Mouse (Mus musculus): ENCODE data around the gene Fastk. TPM values are rescaled to one million over a fixed set of nuclear protein-coding genes. Genes with fewer than 3 reads are reported as not detected.
A peak's percentile ranks its signal among the peaks of the same experiment; 100 is the strongest.

Fastk gene
- polyA plus RNA-seq, 1 experiment from 2014 or later = 209 TPM

DNA sequence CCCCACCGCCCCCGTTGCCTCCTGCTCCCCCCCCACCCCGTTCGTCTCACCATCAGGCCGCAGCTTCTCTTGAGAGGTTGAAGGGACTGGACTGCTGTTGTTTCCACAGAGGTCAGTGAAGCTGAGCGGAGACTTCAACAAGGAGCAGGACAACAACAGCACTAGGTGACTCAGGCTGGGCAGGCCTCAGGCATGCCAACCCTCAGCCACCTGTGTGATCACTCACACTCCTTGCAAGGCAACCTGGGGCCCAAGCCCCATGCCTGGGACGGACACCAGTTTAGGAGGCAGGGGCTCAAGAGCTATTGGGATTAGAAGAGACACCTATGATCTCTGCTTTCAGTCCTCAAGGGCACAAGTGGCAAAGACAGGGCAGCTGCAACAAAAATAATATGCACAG is 53.2 kb downstream of the Fastk start, which contains the start of gene Atg9b:
Atg9b (minus strand) TSS at position 280 of the 400 bp plus-strand sequence.
- H3K4me1 ChIP-seq (ENCODE audit: control insufficient read depth, insufficient read depth, low read length) = peaks cover 33% of the 10 kb centered on the region
- WGBS = 85% methylated on average over 7 of the region's 7 CpGs
- H3K9ac ChIP-seq (ENCODE audit: low read length) = no peak within 1 kb of the TSS
- no peak within 1 kb of the TSS for H3K4me2 ChIP-seq (ENCODE audit: low read depth, low read length)
- H3K4me3 ChIP-seq (ENCODE audit: low read length) = no peak within 1 kb of the TSS
- peaks cover 3% of the 10 kb centered on the region; the same call in 1 of the 2 replicates for H3K36me3 ChIP-seq (ENCODE audit: control insufficient read depth, insufficient read depth)
- H3K27ac ChIP-seq (ENCODE audit: low read length) = peak within 1 kb of the TSS; percentile 16; the same call in 1 of the 2 replicates
- H3K9me3 ChIP-seq (replicated peaks; ENCODE audit: control insufficient read depth, low read length) = no peaks in the 10 kb centered on the region
- ATAC-seq (replicated peaks; ENCODE audit: extremely low read depth, insufficient read depth, low FRiP score) = no peak
- no peaks in the 10 kb centered on the region for H3K27me3 ChIP-seq (ENCODE audit: control insufficient read depth, insufficient read depth, low read length)

DNA sequence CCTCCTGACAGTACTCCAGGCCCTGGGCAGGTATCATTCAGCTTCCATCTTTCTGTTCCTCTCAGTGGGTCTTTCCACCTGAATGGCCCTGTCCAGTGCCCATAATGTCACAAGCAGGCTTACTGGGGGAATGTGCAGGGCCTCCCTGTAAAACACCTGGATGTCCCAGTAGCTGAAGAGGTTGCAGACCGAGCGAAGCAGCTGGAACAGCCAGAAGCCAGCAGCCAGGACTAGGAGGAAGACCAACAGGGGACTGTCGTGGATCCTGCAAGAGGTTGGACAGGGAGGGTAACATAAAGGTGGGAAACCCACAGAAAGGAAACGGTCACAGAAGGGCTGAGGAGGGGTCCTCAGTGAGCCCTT is 55.4 kb downstream of the Fastk start:
- WGBS = 82% methylated on average over 4 of the region's 4 CpGs
- Histone ChIP-seq H3K27me3 (ENCODE audit: control insufficient read depth, insufficient read depth, low read length) (peaks cover 3% of the 10 kb centered on the region; the same call in 1 of the 2 replicates), H3K36me3 (ENCODE audit: control insufficient read depth, insufficient read depth) (no peaks in the 10 kb centered on the region), H3K27ac (ENCODE audit: low read length) (peak overlapping the region; percentile 25; the same call in 1 of the 2 replicates), H3K9me3 (replicated peaks; ENCODE audit: control insufficient read depth, low read length) (no peaks in the 10 kb centered on the region), H3K4me2 (ENCODE audit: low read depth, low read length) (0 out of 2 replicates have a peak overlapping the region, but pooled peaks have one; percentile 7), H3K9ac (ENCODE audit: low read length) (peak overlapping the region; percentile 14; the same call in 1 of the 2 replicates), H3K4me1 (ENCODE audit: control insufficient read depth, insufficient read depth, low read length) (peaks cover 31% of the 10 kb centered on the region), H3K4me3 (ENCODE audit: low read length) (no peak overlapping the region)
- no peak for ATAC-seq (replicated peaks; ENCODE audit: extremely low read depth, insufficient read depth, low FRiP score)

DNA sequence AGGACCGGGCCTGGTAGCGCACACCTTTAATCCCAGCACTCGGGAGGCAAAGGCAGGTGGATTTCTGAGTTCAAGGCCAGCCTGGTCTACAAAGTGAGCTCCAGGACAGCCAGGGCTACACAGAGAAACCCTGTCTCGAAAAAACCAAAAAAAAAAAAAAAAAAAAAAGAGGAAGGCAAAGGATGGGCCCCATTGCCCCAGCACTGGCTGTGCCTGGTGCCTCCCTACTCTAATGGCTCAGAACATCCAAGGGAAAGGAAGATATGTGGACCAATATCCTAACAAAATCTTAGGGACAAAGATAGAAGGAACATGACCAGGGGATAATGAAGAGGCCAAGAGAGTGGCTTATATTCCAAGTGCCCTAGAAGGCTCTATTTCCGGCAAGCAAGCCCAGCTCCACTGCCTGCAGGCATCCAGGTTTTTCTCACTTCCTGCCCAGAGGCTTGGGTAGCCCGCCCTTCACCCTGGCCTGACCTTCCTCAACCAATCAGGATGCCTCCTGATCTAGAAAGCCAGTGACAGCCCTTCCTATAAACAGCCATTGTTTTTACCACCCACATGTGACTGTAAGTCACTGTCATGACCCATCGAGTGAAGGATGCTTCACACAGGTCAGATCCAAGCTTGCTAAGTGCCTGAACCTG is 56.0 kb downstream of the Fastk start:
- Histone ChIP-seq H3K27ac (ENCODE audit: low read length) (peak overlapping the region; percentile 25; the same call in 1 of the 2 replicates), H3K36me3 (ENCODE audit: control insufficient read depth, insufficient read depth) (no peaks in the 10 kb centered on the region), H3K4me2 (ENCODE audit: low read depth, low read length) (no peak overlapping the region), H3K9ac (ENCODE audit: low read length) (peak overlapping the region; percentile 14; the same call in 1 of the 2 replicates), H3K4me1 (ENCODE audit: control insufficient read depth, insufficient read depth, low read length) (peaks cover 33% of the 10 kb centered on the region), H3K9me3 (replicated peaks; ENCODE audit: control insufficient read depth, low read length) (no peaks in the 10 kb centered on the region), H3K4me3 (ENCODE audit: low read length) (no peak overlapping the region), H3K27me3 (ENCODE audit: control insufficient read depth, insufficient read depth, low read length) (peaks cover 3% of the 10 kb centered on the region; the same call in 1 of the 2 replicates)
- ATAC-seq (replicated peaks; ENCODE audit: extremely low read depth, insufficient read depth, low FRiP score) = no peak
- WGBS = 62% methylated on average over 6 of the region's 7 CpGs

Other genes starting within 250 kb of the Fastk start
- 18.0 and 25.2 TPM in 2 replicates for gene Kcnh2, start 93.7 kb downstream of the Fastk start, polyA plus RNA-seq (2015; fragmentation: Nextera tagmentation; extraction: Ambion mirVana)
- 27.3 and 31.9 TPM in 2 replicates for gene Nos3, start 80.5 kb downstream of the Fastk start, polyA plus RNA-seq (2015; fragmentation: Nextera tagmentation; extraction: Ambion mirVana)
- 2.3 and 2.6 TPM in 2 replicates for gene Atg9b, start 53.1 kb downstream of the Fastk start, polyA plus RNA-seq (2015; fragmentation: Nextera tagmentation; extraction: Ambion mirVana)
- 71.1 and 77.3 TPM in 2 replicates for gene Abcb8, start 51.6 kb downstream of the Fastk start, polyA plus RNA-seq (2015; fragmentation: Nextera tagmentation; extraction: Ambion mirVana)
- gene Asic3, start 31.9 kb downstream of the Fastk start, polyA plus RNA-seq (2015; fragmentation: Nextera tagmentation; extraction: Ambion mirVana) = 0.14 TPM in 1 of 2 replicates, not detected in the other
- gene Cdk5, start 21.8 kb downstream of the Fastk start, polyA plus RNA-seq (2015; fragmentation: Nextera tagmentation; extraction: Ambion mirVana) = 28.5 and 30.4 TPM in 2 replicates
- 29.2 and 32.5 TPM in 2 replicates for gene Slc4a2, start 21.4 kb downstream of the Fastk start, polyA plus RNA-seq (2015; fragmentation: Nextera tagmentation; extraction: Ambion mirVana)
- 18.4 and 20.3 TPM in 2 replicates for gene Tmub1, start 2.6 kb upstream of the Fastk start, polyA plus RNA-seq (2015; fragmentation: Nextera tagmentation; extraction: Ambion mirVana)
- gene Agap3, start 6.9 kb upstream of the Fastk start, polyA plus RNA-seq (2015; fragmentation: Nextera tagmentation; extraction: Ambion mirVana) = 15.5 and 18.4 TPM in 2 replicates
- not detected in 2 replicates for gene Gbx1, start 81.9 kb upstream of the Fastk start, polyA plus RNA-seq (2015; fragmentation: Nextera tagmentation; extraction: Ambion mirVana)
- 10.1 and 10.2 TPM in 2 replicates for gene Asb10, start 95.7 kb upstream of the Fastk start, polyA plus RNA-seq (2015; fragmentation: Nextera tagmentation; extraction: Ambion mirVana)
- not detected in 2 replicates for gene 4931409K22Rik, start 111.5 kb upstream of the Fastk start, polyA plus RNA-seq (2015; fragmentation: Nextera tagmentation; extraction: Ambion mirVana)
- 68.1 and 72.6 TPM in 2 replicates for gene Abcf2, start 132.2 kb upstream of the Fastk start, polyA plus RNA-seq (2015; fragmentation: Nextera tagmentation; extraction: Ambion mirVana)
- gene Chpf2, start 141.5 kb upstream of the Fastk start, polyA plus RNA-seq (2015; fragmentation: Nextera tagmentation; extraction: Ambion mirVana) = 14.4 and 14.8 TPM in 2 replicates
- 47.4 and 48.3 TPM in 2 replicates for gene Smarcd3, start 179.1 kb upstream of the Fastk start, polyA plus RNA-seq (2015; fragmentation: Nextera tagmentation; extraction: Ambion mirVana)
- 25.8 and 27.1 TPM in 2 replicates for gene Nub1, start 240.2 kb upstream of the Fastk start, polyA plus RNA-seq (2015; fragmentation: Nextera tagmentation; extraction: Ambion mirVana)

Data from heart, embryonic 16.5 days (tissue).